Mouse (Mus musculus): ENCODE data around the gene Vps53.
A peak's percentile ranks its signal among the peaks of the same experiment; 100 is the strongest.

Vps53 gene

GRCm38 (mm10) chr11:76056487-76056886 is 123.0 kb downstream of the Vps53 start:
- no peak for DNase-seq (ENCODE audit: low spot score in 2 of 2)

- no peak for DNase-seq (ENCODE audit: low spot score in 2 of 2)
Observed at GRCm38 (mm10) chr11:76052496-76052895, 127.0 kb downstream of the Vps53 start.

- no peak for DNase-seq (ENCODE audit: low spot score in 2 of 2)
Observed at GRCm38 (mm10) chr11:76050967-76051512, 128.4 kb downstream of the Vps53 start.

GRCm38 (mm10) chr11:76050509-76050908 is 128.9 kb downstream of the Vps53 start:
- DNase-seq (ENCODE audit: low spot score in 2 of 2), result no peak

- no peak for DNase-seq (ENCODE audit: low spot score in 2 of 2)
Observed at GRCm38 (mm10) chr11:76045367-76045766, 134.1 kb downstream of the Vps53 start.

GRCm38 (mm10) chr11:76044468-76044867 is 135.0 kb downstream of the Vps53 start:
- no peak for DNase-seq (ENCODE audit: low spot score in 2 of 2)

- DNase-seq (ENCODE audit: low spot score in 2 of 2), result peak; percentile 45 to 66
Observed at GRCm38 (mm10) chr11:76042882-76043281, 136.6 kb downstream of the Vps53 start.

- DNase-seq (ENCODE audit: low spot score in 2 of 2), result no peak
Observed at GRCm38 (mm10) chr11:76042041-76042638, 137.3 kb downstream of the Vps53 start.

- no peak for DNase-seq (ENCODE audit: low spot score in 2 of 2)
Observed at GRCm38 (mm10) chr11:76040761-76041376, 138.6 kb downstream of the Vps53 start.

- DNase-seq (ENCODE audit: low spot score in 2 of 2), result no peak
Observed at GRCm38 (mm10) chr11:76040106-76040505, 139.3 kb downstream of the Vps53 start.

GRCm38 (mm10) chr11:76039271-76040053 is 140.0 kb downstream of the Vps53 start:
- DNase-seq (ENCODE audit: low spot score in 2 of 2), result no peak

GRCm38 (mm10) chr11:76037581-76038294 is 141.7 kb downstream of the Vps53 start:
- DNase-seq (ENCODE audit: low spot score in 2 of 2), result no peak

GRCm38 (mm10) chr11:76035182-76035581 is 144.3 kb downstream of the Vps53 start:
- no peak for DNase-seq (ENCODE audit: low spot score in 2 of 2)

- DNase-seq (ENCODE audit: low spot score in 2 of 2), result no peak
Observed at GRCm38 (mm10) chr11:76033836-76034235, 145.6 kb downstream of the Vps53 start.

- no peak for DNase-seq (ENCODE audit: low spot score in 2 of 2)
Observed at GRCm38 (mm10) chr11:76033359-76033758, 146.1 kb downstream of the Vps53 start.

GRCm38 (mm10) chr11:76028072-76028465 is 151.4 kb downstream of the Vps53 start:
- no peak for DNase-seq (ENCODE audit: low spot score in 2 of 2)

GRCm38 (mm10) chr11:76027139-76028071 is 152.0 kb downstream of the Vps53 start, which contains the start of gene Rflnb:
TSS of gene Rflnb (minus strand) at chr11:76027782.
- peak in 1 of 2 experiments; percentile 54 for DNase-seq (ENCODE audit: low spot score in 2 of 2)

- no peak for DNase-seq (ENCODE audit: low spot score in 2 of 2)
Observed at GRCm38 (mm10) chr11:76026527-76027138, 152.8 kb downstream of the Vps53 start.

GRCm38 (mm10) chr11:76025080-76025583 is 154.3 kb downstream of the Vps53 start:
- DNase-seq (ENCODE audit: low spot score in 2 of 2), result no peak

- no peak for DNase-seq (ENCODE audit: low spot score in 2 of 2)
Observed at GRCm38 (mm10) chr11:76020916-76021315, 158.5 kb downstream of the Vps53 start.

Measured in frontal cortex, postnatal 14 days (tissue).